Mouse (Mus musculus): ENCODE measurements around the gene Cyb5d1. TPM values are rescaled to one million over a fixed set of nuclear protein-coding genes. Genes with fewer than 3 reads are reported as not detected.

The Cyb5d1 gene
- polyA plus RNA-seq, 1 experiment from 2014 or later, result 27.4 TPM

DNA sequence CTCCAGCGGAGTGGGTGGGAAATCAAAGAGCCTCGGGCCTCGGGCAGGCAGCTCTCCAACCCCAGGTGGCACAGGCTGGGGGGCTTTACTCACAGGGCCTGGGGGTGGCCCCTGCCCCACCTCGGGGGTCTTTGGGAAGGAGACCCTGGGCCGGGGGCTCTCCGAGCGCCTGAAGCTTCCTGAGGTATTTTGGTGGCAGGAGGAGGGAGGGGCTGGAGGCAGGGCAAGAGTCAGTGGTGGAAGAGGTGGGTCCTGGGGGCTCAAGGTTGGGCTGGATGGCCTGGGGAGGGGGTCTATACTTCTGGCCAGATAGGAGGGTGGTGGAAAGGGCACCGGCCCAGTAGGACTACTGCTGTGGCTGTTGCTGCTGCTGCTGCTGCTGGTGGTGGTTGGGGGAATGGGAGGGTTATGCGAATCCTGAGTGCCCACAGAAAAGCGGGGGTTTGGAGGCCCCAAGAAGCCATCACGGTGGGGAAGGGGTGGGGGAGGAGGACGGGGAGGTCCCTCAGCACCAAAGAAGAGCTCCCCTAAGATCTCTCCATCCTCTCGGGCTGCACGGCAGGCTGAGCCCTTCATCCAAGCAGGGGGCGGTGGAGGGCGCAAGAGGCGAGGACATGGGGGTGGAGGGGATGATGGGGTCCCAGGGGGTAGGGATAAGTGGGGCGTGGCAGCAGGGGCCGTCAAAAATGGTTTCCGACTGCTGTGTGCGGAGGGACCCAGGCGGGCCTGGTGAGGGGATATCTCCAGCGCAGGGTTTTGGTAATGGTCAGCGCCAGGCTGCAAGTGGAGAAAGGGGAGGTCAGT, 10.2 kb upstream of the Cyb5d1 start:
- Histone ChIP-seq H3K4me3 (0 out of 2 replicates have a peak overlapping the region, but pooled peaks have one; percentile 3), H3K27ac (no peak overlapping the region), H3K9me3 (no peaks in the 10 kb centered on the region), H3K36me3 (peaks cover 75% of the 10 kb centered on the region), H3K4me1 (peaks cover 42% of the 10 kb centered on the region), H3K27me3 (ENCODE audit: insufficient read depth, poor library complexity, severe bottlenecking) (peaks cover 4% of the 10 kb centered on the region)
- 90% methylated on average over 24 of the region's 24 CpGs for WGBS
- no peak for DNase-seq (ENCODE audit: low spot score)

DNA sequence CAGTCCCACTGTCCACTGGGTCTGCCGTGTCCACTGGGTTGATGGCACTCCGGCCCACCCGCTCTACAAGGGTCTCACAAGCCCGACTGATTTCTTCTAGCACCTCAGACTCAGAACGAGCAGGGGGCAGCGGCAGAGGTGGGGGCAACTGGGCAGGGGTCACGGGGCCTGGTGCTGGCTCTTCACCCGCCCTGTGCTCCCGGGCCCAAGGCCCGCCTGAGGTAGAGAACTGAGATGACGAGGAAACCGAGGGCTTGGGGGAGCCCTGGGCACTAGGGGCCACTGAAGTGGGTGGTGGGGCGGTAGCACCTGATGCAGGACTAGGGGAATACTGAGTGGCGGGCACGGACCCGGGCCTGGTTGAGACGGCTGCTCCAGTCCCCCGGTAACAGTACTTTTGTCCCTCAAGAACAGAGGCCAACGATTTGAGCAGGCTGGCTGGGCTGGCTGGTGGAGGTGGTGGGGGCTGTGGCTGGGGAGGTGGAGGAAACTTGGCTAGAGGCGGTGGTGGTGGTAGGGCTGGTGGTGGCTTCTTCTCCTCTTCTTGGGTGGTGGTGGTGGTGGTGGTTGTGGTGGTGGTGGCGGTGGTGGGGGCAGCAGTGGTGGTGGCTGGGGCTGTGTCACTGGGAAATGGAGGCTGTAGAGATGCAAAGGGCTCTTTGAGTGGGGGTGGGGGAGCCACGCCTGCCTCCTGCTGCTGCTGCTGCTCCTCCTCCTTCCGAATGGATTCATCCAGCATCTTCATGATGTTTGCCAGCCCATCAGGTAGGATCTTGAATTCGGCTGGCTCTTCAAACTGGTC, 9.4 kb upstream of the Cyb5d1 start:
- Histone ChIP-seq H3K27me3 (ENCODE audit: insufficient read depth, poor library complexity, severe bottlenecking) (peaks cover 10% of the 10 kb centered on the region), H3K27ac (peak overlapping the region; percentile 29; the same call in 1 of the 2 replicates), H3K9me3 (no peaks in the 10 kb centered on the region), H3K4me3 (no peak overlapping the region), H3K36me3 (peaks cover 83% of the 10 kb centered on the region), H3K4me1 (peaks cover 48% of the 10 kb centered on the region)
- DNase-seq (ENCODE audit: low spot score), result no peak
- WGBS, result 89% methylated on average over 24 of the region's 24 CpGs

- peaks cover 10% of the 10 kb centered on the region for H3K27me3 ChIP-seq (ENCODE audit: insufficient read depth, poor library complexity, severe bottlenecking)
- WGBS, result 88% methylated on average over 38 of the region's 38 CpGs
- peaks cover 49% of the 10 kb centered on the region for H3K4me1 ChIP-seq
- no peak overlapping the region for H3K4me3 ChIP-seq
- peaks cover 89% of the 10 kb centered on the region for H3K36me3 ChIP-seq
- DNase-seq (ENCODE audit: low spot score), result no peak
- peak overlapping the region; percentile 29; the same call in 1 of the 2 replicates for H3K27ac ChIP-seq
- no peaks in the 10 kb centered on the region for H3K9me3 ChIP-seq
Observed at GRCm38 (mm10) chr11:69403691-69404594, 8.5 kb upstream of the Cyb5d1 start.

GRCm38 (mm10) chr11:69401987-69402386, 6.6 kb upstream of the Cyb5d1 start:
- Histone ChIP-seq H3K36me3 (peaks cover 76% of the 10 kb centered on the region), H3K4me1 (peaks cover 49% of the 10 kb centered on the region), H3K27ac (no peak overlapping the region), H3K9me3 (no peaks in the 10 kb centered on the region), H3K27me3 (ENCODE audit: insufficient read depth, poor library complexity, severe bottlenecking) (peaks cover 10% of the 10 kb centered on the region), H3K4me3 (no peak overlapping the region)
- DNase-seq (ENCODE audit: low spot score), result no peak
- 84% methylated on average over 12 of the region's 12 CpGs for WGBS

DNA sequence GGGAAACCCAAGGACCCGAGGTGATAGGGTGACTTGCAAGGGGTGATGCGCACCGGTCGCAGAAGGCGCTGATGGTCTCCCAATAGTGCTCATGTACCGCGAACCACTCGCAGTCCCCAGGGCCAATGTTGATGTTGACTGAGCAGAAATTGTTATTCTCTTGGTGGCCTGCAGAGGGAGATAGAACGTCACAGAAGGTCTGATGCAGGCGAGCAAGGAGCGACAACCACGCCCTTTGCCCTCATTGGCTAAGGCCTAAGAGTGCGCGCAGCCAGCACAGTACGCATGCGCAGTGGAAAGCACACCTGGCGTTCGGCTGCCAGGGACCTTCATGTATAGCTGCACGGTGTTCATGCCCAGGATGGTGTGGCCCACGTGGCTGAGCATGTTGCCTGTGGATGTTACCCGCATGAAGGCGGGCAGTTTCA, 5.8 kb upstream of the Cyb5d1 start:
- peak overlapping the region; percentile 8; the same call in 1 of the 2 replicates for H3K4me3 ChIP-seq
- DNase-seq (ENCODE audit: low spot score), result peak; percentile 94
- peaks cover 10% of the 10 kb centered on the region for H3K27me3 ChIP-seq (ENCODE audit: insufficient read depth, poor library complexity, severe bottlenecking)
- no peaks in the 10 kb centered on the region for H3K9me3 ChIP-seq
- peaks cover 69% of the 10 kb centered on the region for H3K36me3 ChIP-seq
- peaks cover 50% of the 10 kb centered on the region for H3K4me1 ChIP-seq
- no peak overlapping the region for H3K27ac ChIP-seq
- WGBS, result 20% methylated on average over 22 of the region's 22 CpGs

DNA sequence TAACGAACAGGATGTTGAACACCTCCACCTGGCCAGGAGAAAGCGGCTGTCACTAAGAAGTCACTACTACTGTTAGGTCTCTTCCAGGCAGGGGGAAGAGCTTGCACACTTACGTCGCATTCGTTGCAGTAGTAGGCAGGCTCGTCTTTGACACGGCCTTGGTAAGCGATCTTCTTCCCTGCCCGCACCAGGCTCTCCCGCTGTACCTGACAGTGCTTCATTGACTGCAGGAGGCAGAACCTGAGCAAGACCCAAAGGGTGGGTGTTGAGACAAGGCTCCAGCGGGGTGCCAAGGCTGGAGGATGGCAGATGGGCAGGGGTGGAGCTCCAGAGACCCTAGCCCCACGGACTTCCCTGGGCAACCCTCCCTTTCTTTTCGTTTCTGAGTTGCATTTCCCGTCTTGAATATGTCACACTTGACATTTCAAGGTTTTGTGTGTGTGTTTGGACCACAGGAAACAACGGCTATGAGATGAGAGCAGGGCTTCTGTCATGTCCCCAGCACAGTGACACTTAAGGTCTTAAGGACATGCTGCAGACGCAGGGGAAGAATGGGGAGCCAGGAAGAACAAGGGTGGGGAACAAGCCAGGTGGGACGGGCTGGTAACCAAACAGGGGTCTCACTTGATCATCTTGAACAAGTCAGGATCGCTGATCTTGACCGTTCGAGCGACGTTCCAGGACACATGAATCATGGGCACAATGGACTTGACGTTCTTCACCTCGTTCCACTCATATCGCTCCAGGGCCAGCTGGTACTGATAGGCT, 4.8 kb upstream of the Cyb5d1 start:
- peak; percentile 77 for DNase-seq (ENCODE audit: low spot score)
- Histone ChIP-seq H3K4me3 (peak overlapping the region; percentile 45; the same call in 1 of the 2 replicates), H3K27me3 (ENCODE audit: insufficient read depth, poor library complexity, severe bottlenecking) (peaks cover 10% of the 10 kb centered on the region), H3K9me3 (no peaks in the 10 kb centered on the region), H3K36me3 (peaks cover 59% of the 10 kb centered on the region), H3K4me1 (peaks cover 53% of the 10 kb centered on the region), H3K27ac (peak overlapping the region; percentile 78)
- 67% methylated on average over 25 of the region's 25 CpGs for WGBS

GRCm38 (mm10) chr11:69399201-69400082, 4.0 kb upstream of the Cyb5d1 start:
- DNase-seq (ENCODE audit: low spot score), result peak; percentile 81
- 10% methylated on average over 66 of the region's 66 CpGs for WGBS
- Histone ChIP-seq H3K9me3 (no peaks in the 10 kb centered on the region), H3K27me3 (ENCODE audit: insufficient read depth, poor library complexity, severe bottlenecking) (peaks cover 10% of the 10 kb centered on the region), H3K4me3 (peak overlapping the region; percentile 77), H3K27ac (peak overlapping the region; percentile 99), H3K4me1 (peaks cover 53% of the 10 kb centered on the region), H3K36me3 (peaks cover 51% of the 10 kb centered on the region)

GRCm38 (mm10) chr11:69398486-69399200, 3.2 kb upstream of the Cyb5d1 start:
- WGBS, result 13% methylated on average over 21 of the region's 21 CpGs
- Histone ChIP-seq H3K9me3 (no peaks in the 10 kb centered on the region), H3K27ac (peak overlapping the region; percentile 99), H3K36me3 (peaks cover 43% of the 10 kb centered on the region), H3K4me3 (peak overlapping the region; percentile 77), H3K4me1 (peaks cover 57% of the 10 kb centered on the region), H3K27me3 (ENCODE audit: insufficient read depth, poor library complexity, severe bottlenecking) (peaks cover 10% of the 10 kb centered on the region)
- no peak for DNase-seq (ENCODE audit: low spot score)

DNA sequence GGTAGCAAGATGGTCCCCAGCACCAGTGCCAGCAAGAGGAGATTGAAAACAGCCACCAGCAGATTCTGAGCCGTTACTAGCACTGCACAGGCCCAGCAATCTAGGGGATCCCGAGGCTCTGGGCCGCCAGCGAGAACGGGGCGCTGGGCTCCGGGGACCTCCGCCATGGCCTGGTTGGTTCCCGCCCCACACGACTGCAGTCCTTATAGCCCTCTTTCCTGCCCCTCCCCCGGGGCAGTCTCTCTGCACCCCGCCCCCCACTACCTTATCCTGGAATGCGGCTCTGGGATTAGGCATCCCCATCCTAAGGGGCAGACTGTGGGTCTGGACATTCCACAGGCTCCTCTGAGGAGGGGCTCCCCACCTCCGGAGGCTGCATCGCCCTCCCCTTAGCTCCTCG, 2.6 kb upstream of the Cyb5d1 start, which contains the start of gene Tmem88:
Gene Tmem88, minus strand, starts transcription at position 176 of the 400 bp plus-strand sequence.
- Histone ChIP-seq H3K36me3 (peaks cover 37% of the 10 kb centered on the region), H3K4me3 (peak within 1 kb of the TSS; percentile 77), H3K4me1 (peaks cover 57% of the 10 kb centered on the region), H3K27me3 (ENCODE audit: insufficient read depth, poor library complexity, severe bottlenecking) (peaks cover 10% of the 10 kb centered on the region), H3K9me3 (no peaks in the 10 kb centered on the region), H3K27ac (peak within 1 kb of the TSS; percentile 99)
- 1% methylated on average over 16 of the region's 16 CpGs for WGBS
- no peak for DNase-seq (ENCODE audit: low spot score)

GRCm38 (mm10) chr11:69397581-69398057, 2.2 kb upstream of the Cyb5d1 start:
- Histone ChIP-seq H3K9me3 (no peaks in the 10 kb centered on the region), H3K27me3 (ENCODE audit: insufficient read depth, poor library complexity, severe bottlenecking) (peaks cover 10% of the 10 kb centered on the region), H3K4me3 (peak overlapping the region; percentile 77), H3K27ac (peak overlapping the region; percentile 99), H3K36me3 (peaks cover 33% of the 10 kb centered on the region), H3K4me1 (peaks cover 57% of the 10 kb centered on the region)
- peak; percentile 85 for DNase-seq (ENCODE audit: low spot score)
- WGBS, result 1% methylated on average over 24 of the region's 24 CpGs
